Mouse (Mus musculus): ENCODE measurements around the gene Mgmt.
A peak's percentile ranks its signal among the peaks of the same experiment; 100 is the strongest.

The Mgmt gene

GRCm38 (mm10) chr7:136912901-136913300, 18.5 kb downstream of the Mgmt start:
- DNase-seq: no peak

DNA sequence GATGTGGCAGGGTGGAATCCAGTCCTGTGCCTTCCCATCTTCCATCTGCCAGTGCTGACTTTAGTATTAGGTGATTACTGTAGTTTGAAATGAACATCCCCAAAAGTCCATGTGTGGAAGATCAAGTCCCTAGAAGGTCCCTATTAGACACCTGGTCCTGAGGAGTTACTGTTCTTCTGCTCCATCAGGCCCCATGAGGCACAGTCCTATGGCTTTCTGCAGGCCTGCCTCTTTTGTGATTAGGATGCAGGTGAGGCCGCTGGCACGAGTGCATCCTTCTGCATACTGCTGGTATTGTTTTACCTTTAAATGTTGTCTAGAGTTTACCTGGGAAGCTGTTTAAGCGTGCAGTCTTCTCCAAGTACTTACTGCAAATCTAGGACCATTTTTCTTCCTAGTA, 21.6 kb downstream of the Mgmt start:
- DNase-seq: no peak

DNA sequence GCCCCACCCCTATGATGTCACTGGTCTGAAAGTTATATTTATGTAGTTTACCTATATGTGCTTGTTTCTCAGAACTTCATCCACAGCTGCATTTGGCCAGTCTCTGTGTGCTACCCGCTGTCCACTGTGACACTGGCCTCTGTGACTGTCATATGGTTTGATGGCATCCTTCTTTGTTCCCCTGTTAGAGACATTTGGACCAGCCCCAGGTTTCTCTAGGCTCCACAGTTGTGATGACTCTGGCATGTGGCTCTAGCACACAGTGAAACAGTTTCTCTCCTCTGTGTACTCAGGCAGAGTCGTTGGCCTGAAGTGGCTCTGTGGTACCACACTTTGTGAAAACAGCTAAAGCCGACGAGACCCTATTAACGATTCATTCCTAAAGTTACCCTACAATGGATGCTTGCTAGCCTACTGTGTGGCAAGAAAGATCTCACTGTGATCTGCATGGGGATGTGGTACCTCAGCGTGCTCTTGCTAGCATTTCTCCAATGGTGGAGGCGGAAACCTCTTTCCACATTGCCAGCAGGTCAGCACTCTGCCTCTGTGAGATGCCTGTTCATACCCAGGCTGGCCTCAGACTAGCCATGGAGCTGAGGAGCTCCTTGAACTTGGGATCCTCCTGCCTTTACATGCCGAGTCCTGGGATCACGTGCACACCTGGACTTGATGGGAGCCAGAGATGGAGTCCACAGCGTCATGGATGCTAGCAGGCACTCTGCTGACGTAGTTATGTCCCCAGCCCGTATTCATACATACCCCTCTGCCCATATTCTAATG, 26.8 kb downstream of the Mgmt start:
- DNase-seq: no peak

DNA sequence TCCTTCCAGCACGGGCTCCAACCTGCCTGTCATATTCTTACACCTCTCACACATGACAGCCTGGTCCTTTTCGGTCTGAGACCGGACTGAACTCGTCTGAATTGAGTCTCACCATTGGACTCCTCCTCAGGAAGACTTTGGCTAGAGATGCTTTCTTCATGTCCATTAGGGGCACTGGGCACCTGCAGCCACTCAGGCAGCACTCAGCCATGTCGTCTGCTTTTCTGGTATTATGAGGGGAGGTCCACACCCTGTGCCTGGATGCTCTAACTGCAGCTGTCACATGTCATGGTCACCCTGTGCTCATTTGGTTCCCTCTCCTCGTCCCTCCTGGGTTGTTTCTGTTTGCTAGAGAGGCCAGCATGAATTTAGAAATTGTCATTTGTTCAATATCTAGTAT, 27.8 kb downstream of the Mgmt start:
- DNase-seq: no peak

DNA sequence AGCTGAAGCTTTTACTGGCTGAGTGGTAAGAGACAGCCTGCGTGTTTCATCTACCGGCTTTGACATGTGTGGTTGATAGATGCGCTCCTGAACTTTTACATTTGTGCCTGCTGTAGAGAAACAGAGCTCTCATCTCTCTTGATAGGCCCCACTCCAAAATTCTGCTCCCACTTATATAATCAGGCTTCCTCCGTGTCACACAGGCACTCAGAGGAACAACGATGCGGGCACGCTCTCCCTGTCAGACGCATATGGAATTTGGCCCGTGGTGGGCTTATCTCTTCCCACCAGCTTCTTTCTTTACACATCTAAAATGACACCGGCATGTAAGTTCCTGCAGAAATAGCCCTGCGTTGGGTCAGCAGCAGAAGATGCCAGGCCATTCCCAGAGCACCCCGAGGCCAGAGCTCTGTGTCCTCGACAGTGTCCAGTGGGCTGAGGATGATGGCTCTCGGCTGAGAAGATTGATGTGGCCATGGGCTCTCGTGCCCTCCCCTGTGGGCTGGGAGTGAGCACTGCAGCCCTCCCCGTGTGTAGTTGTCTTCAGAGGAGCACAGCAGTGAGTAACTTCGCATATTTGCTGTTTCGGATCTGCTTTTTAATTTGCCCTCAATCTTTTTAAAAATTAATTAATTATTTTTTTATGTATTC, 30.3 kb downstream of the Mgmt start:
- no peak for DNase-seq

DNA sequence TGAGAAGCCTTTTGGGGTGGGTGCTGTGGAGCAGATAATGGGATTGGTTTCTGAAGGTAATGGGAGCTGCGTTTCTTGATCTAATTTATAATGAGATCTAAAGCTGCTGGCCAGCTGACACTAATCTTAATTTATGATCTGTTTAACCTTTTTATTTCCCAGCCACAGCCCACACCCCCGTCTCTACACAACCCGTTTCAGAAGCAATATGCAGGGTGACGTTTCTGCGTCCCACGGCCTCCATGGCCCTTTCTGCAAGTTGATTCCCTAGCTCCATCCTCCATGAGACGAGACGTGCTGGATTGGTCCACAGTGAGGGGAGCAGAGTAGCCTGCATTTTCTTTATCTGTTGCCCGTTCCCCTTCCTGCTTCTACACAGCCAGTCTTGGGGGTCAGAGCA, 31.8 kb downstream of the Mgmt start:
- DNase-seq: no peak

DNA sequence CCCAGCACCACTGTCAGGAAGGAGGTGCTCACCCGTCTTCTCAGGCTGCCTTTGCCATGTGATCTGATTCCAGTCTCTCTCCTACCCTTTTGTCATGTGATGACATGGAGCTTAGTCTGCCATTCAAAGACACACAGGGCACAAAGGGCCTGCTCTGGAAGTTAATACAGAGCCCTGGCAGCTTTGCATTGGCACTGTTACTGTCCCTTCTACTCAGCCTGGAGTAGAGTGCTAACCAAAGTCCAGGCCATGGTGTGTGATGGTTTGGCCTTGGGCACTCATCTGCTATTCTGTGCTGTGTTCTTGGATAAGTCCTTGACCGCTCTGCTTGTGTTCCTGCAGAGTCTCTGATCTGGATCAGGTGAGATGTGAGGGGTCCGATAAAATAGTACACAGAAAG, 36.0 kb downstream of the Mgmt start:
- no peak for DNase-seq

- DNase-seq: no peak
Observed at GRCm38 (mm10) chr7:136933367-136933766, 39.0 kb downstream of the Mgmt start.

- no peak for DNase-seq
Observed at GRCm38 (mm10) chr7:136934336-136934735, 39.9 kb downstream of the Mgmt start.

- no peak for DNase-seq
Observed at GRCm38 (mm10) chr7:136934784-136935183, 40.4 kb downstream of the Mgmt start.

GRCm38 (mm10) chr7:136938371-136938770, 44.0 kb downstream of the Mgmt start:
- DNase-seq: no peak

DNA sequence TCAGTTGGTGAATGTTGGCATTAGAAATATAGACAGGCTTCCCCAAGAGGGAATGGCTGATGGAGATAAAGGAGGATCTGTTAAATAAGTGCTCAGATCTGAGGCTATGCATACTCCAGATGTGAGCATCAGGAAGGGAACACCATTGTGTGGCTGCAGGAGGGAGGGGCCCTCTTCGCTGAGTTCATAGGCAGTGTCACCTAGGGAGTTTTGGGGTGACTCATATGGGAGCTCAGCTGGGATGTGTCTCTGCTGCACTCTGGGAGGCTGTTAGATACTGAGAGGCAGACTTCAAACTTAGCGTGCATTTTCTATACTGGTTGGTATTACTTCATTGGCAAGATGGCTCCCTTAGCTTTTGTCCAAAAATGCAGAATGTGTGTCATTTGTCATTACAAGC, 48.0 kb downstream of the Mgmt start:
- no peak for DNase-seq

GRCm38 (mm10) chr7:136943886-136944285, 49.5 kb downstream of the Mgmt start:
- DNase-seq: no peak

GRCm38 (mm10) chr7:136945697-136946096, 51.3 kb downstream of the Mgmt start:
- DNase-seq: no peak

- peak; percentile 19 to 27 for DNase-seq
Observed at GRCm38 (mm10) chr7:136946131-136946530, 51.7 kb downstream of the Mgmt start.

DNA sequence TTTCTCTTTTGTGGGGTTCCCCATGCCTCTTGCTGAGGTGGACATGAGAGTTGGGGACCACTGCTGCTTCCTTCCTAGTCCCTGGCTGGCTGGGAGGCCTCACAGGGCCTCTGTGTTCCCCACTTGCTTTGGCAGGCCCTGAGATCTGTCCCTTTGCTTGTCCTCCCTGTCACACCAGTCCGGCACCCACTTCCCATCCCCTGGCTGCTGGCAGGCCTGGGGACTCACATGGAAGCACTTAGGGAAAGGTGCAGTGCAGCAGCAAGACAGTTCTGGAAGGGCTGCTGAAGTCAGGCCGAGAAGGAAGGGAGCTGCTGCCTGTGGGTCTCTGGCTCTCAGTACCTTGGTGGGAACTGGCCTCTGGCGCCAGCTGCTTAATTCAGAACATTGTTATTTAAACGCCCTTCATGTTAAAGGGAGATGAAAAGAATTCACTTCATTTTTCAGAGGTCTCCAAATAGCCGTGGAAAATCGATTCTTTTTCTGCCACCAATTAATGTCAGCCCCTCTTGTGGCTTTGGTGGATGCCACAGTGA, 53.9 kb downstream of the Mgmt start:
- DNase-seq: no peak

- no peak for DNase-seq
Observed at GRCm38 (mm10) chr7:136952608-136953007, 58.2 kb downstream of the Mgmt start.

DNA sequence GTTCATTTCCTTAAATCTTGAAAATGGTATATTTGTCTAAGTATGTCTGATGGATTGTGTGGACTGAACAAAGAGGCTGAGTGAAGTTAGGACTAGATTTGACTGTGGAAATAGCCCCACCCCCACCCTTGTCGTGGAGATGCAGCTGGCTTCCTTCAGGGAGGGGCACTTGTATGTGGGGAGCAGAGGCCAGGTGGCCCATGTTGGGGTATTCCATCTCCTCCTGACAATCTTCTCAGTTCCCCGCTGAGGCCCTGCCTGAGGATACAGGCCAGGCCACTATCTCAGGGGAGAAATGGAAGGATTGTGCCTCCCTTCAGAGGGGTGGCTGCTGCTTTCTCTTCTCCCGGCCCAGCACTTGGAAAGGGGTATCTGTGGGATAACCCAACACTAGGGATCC, 58.8 kb downstream of the Mgmt start:
- no peak for DNase-seq

DNA sequence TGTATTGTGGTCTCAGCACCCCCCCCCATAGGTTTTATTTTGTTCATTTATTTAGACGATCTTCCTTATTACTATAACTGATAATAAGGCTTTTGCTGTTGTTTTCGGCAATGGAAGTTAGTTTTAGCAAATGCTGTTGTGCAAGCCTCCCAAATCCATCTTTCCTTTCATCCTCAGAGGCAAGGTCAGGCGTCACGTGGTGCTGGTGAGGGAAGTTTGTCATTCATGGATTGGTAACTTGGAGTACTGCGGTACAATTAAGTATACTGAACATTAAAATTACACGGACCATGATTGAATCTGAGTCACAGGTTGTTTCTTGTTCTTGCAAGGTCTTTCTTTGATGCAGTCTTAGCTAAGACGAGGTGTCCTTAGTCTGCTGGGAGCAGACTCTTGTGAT, 77.9 kb downstream of the Mgmt start:
- DNase-seq: no peak

DNA sequence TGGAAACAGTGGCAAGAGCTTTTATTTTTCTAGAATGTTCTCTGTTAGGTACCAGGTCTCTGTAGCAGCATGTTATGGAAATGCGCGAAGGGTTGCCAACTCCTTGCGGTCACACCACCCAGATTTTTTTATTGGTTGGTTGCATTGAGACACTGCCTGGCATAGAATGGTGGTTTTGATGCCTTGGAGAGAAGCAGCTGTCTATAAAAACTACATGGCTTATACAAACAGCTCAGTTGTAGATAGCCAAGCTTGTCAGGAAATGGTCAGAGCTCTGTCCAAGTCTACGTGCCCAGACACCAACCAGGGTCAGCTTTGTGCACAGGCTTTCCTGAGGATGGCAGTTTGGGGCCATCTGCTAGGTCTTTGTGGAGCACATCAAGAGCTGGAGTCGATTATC, 80.6 kb downstream of the Mgmt start:
- DNase-seq: no peak

- DNase-seq: no peak
Observed at GRCm38 (mm10) chr7:136997456-136997855, 103.0 kb downstream of the Mgmt start.

- no peak for DNase-seq
Observed at GRCm38 (mm10) chr7:137000703-137001102, 106.3 kb downstream of the Mgmt start.

DNA sequence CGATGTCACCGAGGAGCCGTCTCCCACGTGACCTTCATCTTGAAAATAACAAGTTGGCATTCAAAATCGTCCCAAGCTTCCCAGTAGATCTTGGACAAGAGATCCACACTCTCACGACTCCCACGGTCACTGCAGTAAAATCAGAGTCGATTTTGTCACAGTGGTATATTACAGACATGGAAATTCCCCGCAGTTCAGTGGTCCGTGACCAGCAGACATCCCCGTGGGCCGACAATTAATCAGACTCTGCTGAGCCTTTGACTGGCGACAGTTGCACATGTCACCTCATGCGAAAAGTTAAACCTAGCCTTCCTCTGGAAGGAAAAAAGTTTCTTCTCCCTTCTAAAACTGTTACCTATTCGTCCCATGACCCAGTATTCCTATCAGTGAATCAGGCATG, 106.8 kb downstream of the Mgmt start:
- no peak for DNase-seq

- no peak for DNase-seq
Observed at GRCm38 (mm10) chr7:137001783-137002182, 107.4 kb downstream of the Mgmt start.

Measured in cerebellum, postnatal 14 days (tissue).